ENCODE assay signal across 9 mouse cellular contexts in genomic region chr2:118747301-118747960, GRCm38 (mm10). TPM values are rescaled to one million over a fixed set of nuclear protein-coding genes. Genes with fewer than 3 reads are reported as not detected.
DNase-seq lines count a peak whose midpoint lies in the region; ATAC-seq lines count a peak whose summit lies in the region.
"Had no signal": no experiment of that assay in that cellular context is flagged by ENCODE, and none has a peak within 500 bp of the region (broad histone marks: within the 10 kb centered on the region; RNA-seq: fewer than 3 reads in every experiment).

No protein-coding gene starts in this region.

- DNase-seq in MN1 (ENCODE audit: low spot score) = peak; percentile 49
- DNase-seq in lung, postnatal 4 days = peak; percentile 70 to 75
- no peak for DNase-seq in embryo, embryonic 10 days (ENCODE audit: low spot score)
- DNase-seq in urinary bladder, postnatal 36 days (ENCODE audit: low spot score in 2 of 2) = no peak

- peaks cover 16% of the 10 kb centered on the region for H3K27me3 ChIP-seq in erythroblast, embryonic 14.5 days (ENCODE audit: control insufficient read depth)
- H3K27me3 ChIP-seq in forebrain, embryonic 15.5 days = no peaks in the 10 kb centered on the region
- H3K27me3 ChIP-seq in kidney, embryonic 16.5 days (ENCODE audit: insufficient read depth, low read length) = peaks cover 17% of the 10 kb centered on the region

- H3K9ac ChIP-seq in forebrain, embryonic 15.5 days (replicated peaks) = peak overlapping the region; percentile 94
- no peak overlapping the region for H3K9ac ChIP-seq in kidney, embryonic 16.5 days (replicated peaks; ENCODE audit: low read length)

- peaks cover 51% of the 10 kb centered on the region for H3K36me3 ChIP-seq in erythroblast, embryonic 14.5 days (ENCODE audit: control insufficient read depth)
- no peaks in the 10 kb centered on the region for H3K36me3 ChIP-seq in forebrain, embryonic 15.5 days
- H3K36me3 ChIP-seq in kidney, embryonic 16.5 days (ENCODE audit: insufficient read depth, low read length) = no peaks in the 10 kb centered on the region

- WGBS in forebrain, embryonic 15.5 days = 28% methylated on average over 10 of the region's 10 CpGs
- 31% methylated on average over 10 of the region's 10 CpGs for WGBS in kidney, embryonic 16.5 days

- H3K4me2 ChIP-seq in forebrain, embryonic 15.5 days (replicated peaks) = peak overlapping the region; percentile 84
- H3K4me2 ChIP-seq in kidney, embryonic 16.5 days (replicated peaks; ENCODE audit: low read depth, low read length) = peak overlapping the region; percentile 94

- H3K9me3 ChIP-seq in erythroblast, embryonic 14.5 days (ENCODE audit: control insufficient read depth, low read length) = no peaks in the 10 kb centered on the region
- no peaks in the 10 kb centered on the region for H3K9me3 ChIP-seq in forebrain, embryonic 15.5 days
- H3K9me3 ChIP-seq in kidney, embryonic 16.5 days (ENCODE audit: low read length) = no peaks in the 10 kb centered on the region

- H3K27ac ChIP-seq in forebrain, embryonic 15.5 days (replicated peaks) = no peak overlapping the region
- no peak overlapping the region for H3K27ac ChIP-seq in kidney, embryonic 16.5 days (ENCODE audit: low read length)

- ATAC-seq in erythroblast, adult 5-6 weeks (replicated peaks; ENCODE audit: low FRiP score, poor library complexity, severe bottlenecking) = no peak
- no peak for ATAC-seq in forebrain, embryonic 15.5 days (replicated peaks)
- ATAC-seq in kidney, embryonic 16.5 days (ENCODE audit: low FRiP score, low TSS enrichment) = no peak

- H3K4me3 ChIP-seq in erythroblast, embryonic 14.5 days (replicated peaks) = peak overlapping the region; percentile 91
- H3K4me3 ChIP-seq in forebrain, embryonic 15.5 days = peak overlapping the region; percentile 96
- peak overlapping the region; percentile 77 for H3K4me3 ChIP-seq in kidney, embryonic 16.5 days (ENCODE audit: low read length)

- peaks cover 80% of the 10 kb centered on the region for H3K4me1 ChIP-seq in erythroblast, embryonic 14.5 days (ENCODE audit: control insufficient read depth)
- H3K4me1 ChIP-seq in forebrain, embryonic 15.5 days = peaks cover 55% of the 10 kb centered on the region
- peaks cover 24% of the 10 kb centered on the region for H3K4me1 ChIP-seq in kidney, embryonic 16.5 days (ENCODE audit: insufficient read depth, low read length)

RNA-seq across cellular contexts. Expression of gene Inafm2, which starts 1.9 kb away (rescaled TPM):
- polyA plus RNA-seq in erythroblast, embryonic 14.5 days (2012) = 2.5 and 3.0 TPM in 2 replicates
- total RNA-seq in erythroblast, adult 5-6 weeks (2015; ENCODE audit: low replicate concordance) = 6.5 and 10.4 TPM in 2 replicates
- total RNA-seq in erythroblast, adult 5-6 weeks (2017; ENCODE audit: low replicate concordance) = 3.5 and 4.6 TPM in 2 replicates
- polyA plus RNA-seq in forebrain, embryonic 15.5 days (2015; fragmentation: Nextera tagmentation; extraction: Ambion mirVana) = 25.3 and 27.2 TPM in 2 replicates
- polyA plus RNA-seq in kidney, embryonic 16.5 days (2015; fragmentation: Nextera tagmentation; extraction: Ambion mirVana) = 15.2 and 16.3 TPM in 2 replicates

RNA-seq across cellular contexts. Expression of gene Ccdc9b, which starts 15.0 kb away (rescaled TPM):
- polyA plus RNA-seq in erythroblast, embryonic 14.5 days (2012) = not detected in 2 replicates
- not detected in 2 replicates for total RNA-seq in erythroblast, adult 5-6 weeks (2015; ENCODE audit: low replicate concordance)
- 0.17 TPM in 1 of 2 replicates, not detected in the other for total RNA-seq in erythroblast, adult 5-6 weeks (2017; ENCODE audit: low replicate concordance)
- polyA plus RNA-seq in forebrain, embryonic 15.5 days (2015; fragmentation: Nextera tagmentation; extraction: Ambion mirVana) = 1.3 and 1.6 TPM in 2 replicates
- polyA plus RNA-seq in kidney, embryonic 16.5 days (2015; fragmentation: Nextera tagmentation; extraction: Ambion mirVana) = 1.3 and 1.4 TPM in 2 replicates

RNA-seq across cellular contexts. Expression of gene Plcb2, which starts 19.2 kb away (rescaled TPM):
- polyA plus RNA-seq in erythroblast, embryonic 14.5 days (2012) = 0.07 and 0.16 TPM in 2 replicates
- total RNA-seq in erythroblast, adult 5-6 weeks (2015; ENCODE audit: low replicate concordance) = 30.7 and 38.9 TPM in 2 replicates
- total RNA-seq in erythroblast, adult 5-6 weeks (2017; ENCODE audit: low replicate concordance) = 13.7 and 17.6 TPM in 2 replicates
- 0.63 and 0.69 TPM in 2 replicates for polyA plus RNA-seq in forebrain, embryonic 15.5 days (2015; fragmentation: Nextera tagmentation; extraction: Ambion mirVana)
- polyA plus RNA-seq in kidney, embryonic 16.5 days (2015; fragmentation: Nextera tagmentation; extraction: Ambion mirVana) = 1.4 and 1.7 TPM in 2 replicates

RNA-seq across cellular contexts. Expression of gene Phgr1, which starts 25.1 kb away (rescaled TPM):
- not detected in 2 replicates for polyA plus RNA-seq in erythroblast, embryonic 14.5 days (2012)
- not detected in 2 replicates for total RNA-seq in erythroblast, adult 5-6 weeks (2015; ENCODE audit: low replicate concordance)
- not detected in 2 replicates for total RNA-seq in erythroblast, adult 5-6 weeks (2017; ENCODE audit: low replicate concordance)
- not detected in 2 replicates for polyA plus RNA-seq in forebrain, embryonic 15.5 days (2015; fragmentation: Nextera tagmentation; extraction: Ambion mirVana)
- polyA plus RNA-seq in kidney, embryonic 16.5 days (2015; fragmentation: Nextera tagmentation; extraction: Ambion mirVana) = not detected in 2 replicates
- total RNA-seq: ES-E14 had no signal

RNA-seq across cellular contexts. Expression of gene Disp2, which starts 32.1 kb away (rescaled TPM):
- polyA plus RNA-seq in erythroblast, embryonic 14.5 days (2012) = 0.02 TPM in 1 of 2 replicates, not detected in the other
- not detected in 2 replicates for total RNA-seq in erythroblast, adult 5-6 weeks (2015; ENCODE audit: low replicate concordance)
- total RNA-seq in erythroblast, adult 5-6 weeks (2017; ENCODE audit: low replicate concordance) = 0.14 TPM in 1 of 2 replicates, not detected in the other
- polyA plus RNA-seq in forebrain, embryonic 15.5 days (2015; fragmentation: Nextera tagmentation; extraction: Ambion mirVana) = 24.2 and 25.8 TPM in 2 replicates
- 0.46 and 0.81 TPM in 2 replicates for polyA plus RNA-seq in kidney, embryonic 16.5 days (2015; fragmentation: Nextera tagmentation; extraction: Ambion mirVana)

Comparison
In these comparisons a context has a peak if more than half of its experiments do, and no peak if none do; other contexts are left out.
1. DNase-seq: peak in MN1 (single experiment) and lung, postnatal 4 days (2 of 2); none in embryo, embryonic 10 days (single experiment) and urinary bladder, postnatal 36 days (0 of 2).
2. Peak in every context shown above with its lines, with median percentiles within 50 percentile points of each other: H3K4me3 ChIP-seq.